Mouse (Mus musculus): ENCODE data around the gene Ppa1.

DNA sequence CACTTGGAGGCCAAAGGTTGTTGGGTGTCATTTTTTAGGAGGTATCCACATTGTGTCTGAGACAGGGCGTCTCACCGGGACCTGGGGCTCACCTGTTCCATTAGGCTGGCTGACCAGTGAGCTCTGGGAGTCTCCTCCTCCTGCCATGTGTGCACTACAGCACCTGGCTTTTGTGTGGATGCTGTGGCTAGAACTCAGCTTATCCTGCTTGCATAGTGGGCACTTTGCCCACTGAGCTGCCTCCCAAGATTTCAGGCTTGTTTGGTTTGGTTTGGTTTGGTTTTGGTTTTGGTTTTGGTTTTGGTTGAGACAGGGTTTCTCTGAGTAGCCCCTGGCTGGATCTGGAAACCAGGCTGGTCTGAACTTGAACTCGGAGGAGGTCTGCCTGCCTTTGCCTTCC, 73.9 kb downstream of the Ppa1 start:
- TF ChIP-seq MAFK (IDR thresholded peaks at IDR 0.05; ENCODE audit: insufficient read depth, low read depth, low read length) (no peak), ZNF384 (IDR thresholded peaks at IDR 0.05; ENCODE audit: low read depth, low read length) (no peak)
